Mouse (Mus musculus): ENCODE results near the gene Fam45a.
"Not testable (repeated sequence)": the region's sequence is repeated elsewhere in the genome, so short reads cannot be mapped to it uniquely, and the experiment has no call there.

Gene Fam45a

DNA sequence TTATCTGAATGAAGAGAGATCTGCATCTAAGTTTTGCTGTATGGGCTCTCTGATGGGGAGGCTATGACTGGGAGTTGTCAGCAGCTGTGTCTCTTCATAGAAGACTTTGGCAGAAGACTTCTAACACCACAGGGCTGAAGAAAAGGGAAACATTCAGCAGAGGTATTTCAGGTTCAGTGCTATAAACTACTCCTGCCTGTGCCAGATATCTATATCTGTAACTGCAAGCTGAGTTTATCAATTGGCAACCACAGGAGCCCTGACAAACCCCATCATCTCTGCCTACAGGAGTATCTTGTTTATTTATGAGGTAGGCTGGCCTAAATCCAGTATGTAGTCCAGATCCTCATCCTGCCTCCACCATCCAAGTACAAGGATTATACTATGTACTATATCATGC lies 31.9 kb downstream of the Fam45a start:
- DNase-seq (ENCODE audit: low read depth, low spot score): no peak

DNA sequence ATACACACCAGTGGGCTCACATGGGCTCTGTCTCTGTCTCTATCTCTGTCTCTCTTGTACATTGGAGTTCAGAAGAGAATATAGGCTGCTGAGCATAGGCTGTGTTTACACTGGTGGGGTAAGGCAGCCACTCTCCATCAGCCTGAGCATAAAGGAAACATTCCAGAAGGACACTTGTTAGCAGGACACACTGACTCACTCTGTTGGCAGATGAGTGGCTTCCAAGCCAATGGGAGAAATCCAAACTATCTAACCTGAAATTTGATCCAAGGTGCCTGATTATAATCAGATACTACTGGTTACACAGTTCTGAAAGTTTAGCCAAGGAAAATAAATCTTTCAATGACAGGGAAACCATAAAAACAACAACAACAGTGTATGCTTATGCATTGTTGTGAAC lies 34.3 kb downstream of the Fam45a start:
- DNase-seq (ENCODE audit: low read depth, low spot score): no peak

DNA sequence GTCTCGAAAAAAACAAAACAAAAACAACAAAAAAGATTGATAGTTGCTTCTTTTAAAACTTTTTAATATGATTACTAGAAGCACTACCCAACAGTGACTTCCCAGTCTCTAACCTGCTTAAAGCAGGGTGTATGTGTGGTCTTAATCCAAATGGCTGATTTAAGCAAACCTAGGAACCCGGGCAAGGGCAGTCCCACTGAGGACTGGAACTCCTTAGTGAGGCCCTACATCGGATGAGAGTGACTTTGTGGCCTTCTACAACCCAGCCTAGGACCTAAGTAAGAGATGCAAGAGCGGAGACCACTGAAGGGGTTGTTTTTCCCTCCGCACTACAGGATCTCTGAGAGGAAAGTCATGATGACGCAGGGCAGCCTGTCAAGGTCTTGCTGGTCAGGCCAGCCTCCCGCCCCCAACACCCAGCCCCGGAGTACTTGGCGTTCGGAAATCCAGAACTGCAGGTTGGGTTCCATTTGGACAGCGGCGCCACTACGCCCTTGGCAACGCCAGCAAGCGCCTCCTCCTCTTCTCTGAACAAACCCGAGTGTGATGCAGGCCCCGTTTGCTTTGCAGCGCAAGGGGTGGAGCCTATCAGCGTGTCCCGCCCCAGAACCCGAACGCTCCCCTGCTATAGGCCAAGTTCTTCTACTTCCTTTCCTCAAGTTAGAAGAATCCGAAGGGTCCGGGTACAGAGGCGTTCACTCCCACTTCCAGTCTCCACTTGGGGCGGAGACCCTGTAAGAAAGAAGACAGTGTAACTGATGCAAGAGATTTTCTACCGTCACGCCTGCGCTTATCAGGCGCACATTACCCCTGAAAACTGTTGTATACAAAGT lies 49.7 kb downstream of the Fam45a start, which contains the start of gene Sfxn4:
Gene Sfxn4 (minus strand): TSS at position 612 of the 833 bp plus-strand sequence.
- peak; percentile 80 for DNase-seq (ENCODE audit: low read depth, low spot score)

- not testable (repeated sequence) for DNase-seq (ENCODE audit: low read depth, low spot score)
These were observed 54.8 kb downstream of the Fam45a start for GRCm38 (mm10) chr19:60866169-60866568.

DNA sequence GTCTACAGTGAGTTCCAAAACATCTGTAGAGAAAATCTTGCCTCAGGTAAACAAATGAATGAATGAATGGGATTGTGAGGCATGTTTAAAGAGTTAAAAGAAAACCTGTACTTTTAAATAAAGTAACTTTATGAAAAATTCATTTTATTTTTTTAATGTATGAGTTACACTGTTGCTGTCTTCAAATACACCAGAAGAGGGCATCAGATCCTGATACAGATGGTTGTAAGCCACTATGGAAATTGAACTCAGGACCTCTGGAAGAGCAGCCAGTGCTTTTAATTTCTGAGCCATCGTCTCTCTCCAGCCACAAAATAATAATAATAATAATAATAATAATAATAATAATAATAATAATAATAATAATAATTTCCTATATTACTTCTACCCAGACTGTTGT lies 59.1 kb downstream of the Fam45a start:
- no peak for DNase-seq (ENCODE audit: low read depth, low spot score)

DNA sequence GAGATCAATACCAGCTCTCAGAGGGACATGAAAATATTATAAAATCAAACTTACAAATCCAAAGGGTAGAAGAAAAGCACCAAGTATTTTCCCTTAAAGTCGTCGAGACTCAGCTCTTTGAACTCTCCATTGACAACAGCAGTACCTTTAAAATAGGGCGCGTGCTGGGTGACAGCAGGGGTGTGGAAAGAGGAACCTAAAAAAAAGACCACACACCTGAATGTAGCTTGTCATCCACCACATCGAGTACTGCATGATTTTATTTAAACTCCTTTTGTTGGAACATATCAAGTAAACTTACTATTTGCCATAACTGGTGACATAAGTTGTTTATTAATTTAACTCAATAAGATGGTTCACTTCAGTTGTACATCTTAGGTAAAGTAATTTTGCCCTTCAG lies 60.0 kb downstream of the Fam45a start:
- no peak for DNase-seq (ENCODE audit: low read depth, low spot score)

- no peak for DNase-seq (ENCODE audit: low read depth, low spot score)
These were observed 60.9 kb downstream of the Fam45a start for GRCm38 (mm10) chr19:60872272-60872671.

- no peak for DNase-seq (ENCODE audit: low read depth, low spot score)
These were observed 62.1 kb downstream of the Fam45a start for GRCm38 (mm10) chr19:60873501-60873900.

DNA sequence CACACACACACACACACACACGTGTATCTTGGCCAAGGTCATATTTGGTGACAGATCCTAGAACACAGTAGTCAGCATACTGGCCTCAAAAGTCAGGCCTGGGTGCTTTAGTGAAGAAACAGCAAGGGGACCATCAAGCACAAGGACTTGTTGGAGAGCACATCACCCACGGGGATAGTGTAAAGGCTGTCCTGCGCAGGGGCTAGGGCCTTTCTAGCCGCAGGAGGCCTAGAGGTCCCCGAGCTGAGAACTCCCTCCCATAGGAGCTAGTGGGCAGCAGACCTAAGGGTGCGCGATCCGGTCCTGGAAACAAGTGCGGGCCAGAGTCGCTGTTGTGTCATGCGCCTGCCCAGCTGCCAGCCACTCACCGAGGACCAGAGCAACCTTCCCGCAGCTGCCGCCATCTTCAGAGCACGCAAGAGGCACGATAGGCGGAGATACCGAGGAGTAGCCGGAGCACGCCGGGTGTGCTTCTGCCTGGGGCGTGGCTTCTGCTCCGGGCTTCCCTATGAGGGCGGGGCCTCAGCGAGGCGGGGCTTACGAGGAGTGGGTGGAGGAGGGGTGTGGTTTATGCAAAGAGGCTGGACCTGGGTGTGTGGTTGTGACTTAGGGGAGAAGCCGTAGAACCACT lies 62.8 kb downstream of the Fam45a start, which contains the start of gene Prdx3:
Gene Prdx3 (minus strand): TSS at position 493 of the 631 bp plus-strand sequence.
- peak; percentile 77 for DNase-seq (ENCODE audit: low read depth, low spot score)

- no peak for DNase-seq (ENCODE audit: low read depth, low spot score)
These were observed 71.7 kb downstream of the Fam45a start for GRCm38 (mm10) chr19:60883129-60883528.
